Mouse (Mus musculus): ENCODE measurements around the gene Kif3a.

DNA sequence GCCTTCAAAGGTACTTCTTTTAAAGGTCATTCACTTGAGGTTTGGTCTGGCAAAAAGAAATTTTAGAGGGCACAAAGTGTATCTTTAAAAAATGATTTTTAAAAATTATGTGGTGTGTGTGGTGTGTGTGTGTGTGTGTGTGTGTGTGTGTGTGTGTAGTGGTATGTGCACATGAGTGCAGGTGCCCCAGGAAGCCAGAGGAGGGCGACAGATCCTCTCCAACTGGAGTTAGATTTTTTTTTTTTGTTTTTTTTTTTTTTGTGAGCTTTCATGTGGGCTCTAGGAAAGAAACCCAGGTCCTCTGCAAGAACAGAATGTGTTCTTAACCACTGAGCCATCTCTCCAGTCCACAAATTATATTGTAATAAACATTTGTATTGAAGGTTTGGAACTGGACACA is 16.5 kb upstream of the Kif3a start:
- TF ChIP-seq POLR2AphosphoS2 (IDR thresholded peaks at IDR 0.05; ENCODE audit: low read depth, low read length) (no peak), CTCF (conservative IDR thresholded peaks at IDR 0.05 in 1 of 2, IDR thresholded peaks at IDR 0.05 in 1 of 2; ENCODE audit: low read depth in 2 of 2, low read length in 2 of 2) (no peak)
